Mouse (Mus musculus) limb, embryonic 15.5 days (tissue): ENCODE measurements around the gene Slc43a3. TPM values are rescaled to one million over a fixed set of nuclear protein-coding genes. Genes with fewer than 3 reads are reported as not detected.
"Not testable (repeated sequence)": the region's sequence is repeated elsewhere in the genome, so short reads cannot be mapped to it uniquely, and the experiment has no call there.

ENCODE experiments used
- ATAC-seq: fragments of 200-750 bp; cut with Nextera tagmentation; 2 replicates; pipeline ENCODE4 v1.8.0; 2017; ENCODE audit warnings: low read depth, moderate TSS enrichment; ENCODE audit not compliant: insufficient number of reproducible peaks, low FRiP score, low TSS enrichment
- H3K27ac ChIP-seq: fragments of 300-500 bp; sonication (generic); 2 replicates; pipeline ENCODE4 v1.5.1; 2015; ENCODE audit warnings: moderate library complexity, mild to moderate bottlenecking, inconsistent platforms
- H3K27me3 ChIP-seq: fragments of 300-500 bp; sonication (generic); 2 replicates; pipeline ENCODE4 v1.6.1; 2015; ENCODE audit warnings: inconsistent platforms
- H3K36me3 ChIP-seq: fragments of 300-500 bp; sonication (generic); 2 replicates; pipeline ENCODE4 v1.6.1; 2015; ENCODE audit warnings: inconsistent platforms
- H3K4me1 ChIP-seq: fragments of 300-500 bp; sonication (generic); 2 replicates; pipeline ENCODE4 v1.6.1; 2015; ENCODE audit warnings: inconsistent platforms
- H3K4me2 ChIP-seq: fragments of 300-500 bp; sonication (generic); 2 replicates; pipeline ENCODE4 v1.6.1; 2015; ENCODE audit warnings: mild to moderate bottlenecking, inconsistent platforms
- H3K4me3 ChIP-seq: fragments of 300-500 bp; sonication (generic); 2 replicates; pipeline ENCODE4 v1.5.1; 2015; ENCODE audit warnings: mild to moderate bottlenecking, inconsistent platforms
- H3K9ac ChIP-seq: fragments of 300-500 bp; sonication (generic); 2 replicates; pipeline ENCODE4 v1.6.1; 2015; ENCODE audit warnings: inconsistent platforms
- H3K9me3 ChIP-seq: fragments of 300-500 bp; sonication (generic); 2 replicates; pipeline ENCODE4 v1.6.1; 2016; ENCODE audit warnings: inconsistent platforms
- WGBS: fragments of 180-500 bp; shearing (Covaris S2); methylation state at CpG from one replicate; pipeline ENCODE4 v1.1.7; 2015; 5-methylcytosine and 5-hydroxymethylcytosine counted together
- polyA plus RNA-seq: library from polyadenylated mRNA; unstranded; fragments of >200 nt; fragmentation: Nextera tagmentation; extraction: Ambion mirVana; gene quantifications from 2 replicates; pipeline ENCODE4 v1.2.1, GENCODE M21; 2015

The Slc43a3 gene
- polyA plus RNA-seq, result 32.4 and 36.2 TPM in 2 replicates

DNA sequence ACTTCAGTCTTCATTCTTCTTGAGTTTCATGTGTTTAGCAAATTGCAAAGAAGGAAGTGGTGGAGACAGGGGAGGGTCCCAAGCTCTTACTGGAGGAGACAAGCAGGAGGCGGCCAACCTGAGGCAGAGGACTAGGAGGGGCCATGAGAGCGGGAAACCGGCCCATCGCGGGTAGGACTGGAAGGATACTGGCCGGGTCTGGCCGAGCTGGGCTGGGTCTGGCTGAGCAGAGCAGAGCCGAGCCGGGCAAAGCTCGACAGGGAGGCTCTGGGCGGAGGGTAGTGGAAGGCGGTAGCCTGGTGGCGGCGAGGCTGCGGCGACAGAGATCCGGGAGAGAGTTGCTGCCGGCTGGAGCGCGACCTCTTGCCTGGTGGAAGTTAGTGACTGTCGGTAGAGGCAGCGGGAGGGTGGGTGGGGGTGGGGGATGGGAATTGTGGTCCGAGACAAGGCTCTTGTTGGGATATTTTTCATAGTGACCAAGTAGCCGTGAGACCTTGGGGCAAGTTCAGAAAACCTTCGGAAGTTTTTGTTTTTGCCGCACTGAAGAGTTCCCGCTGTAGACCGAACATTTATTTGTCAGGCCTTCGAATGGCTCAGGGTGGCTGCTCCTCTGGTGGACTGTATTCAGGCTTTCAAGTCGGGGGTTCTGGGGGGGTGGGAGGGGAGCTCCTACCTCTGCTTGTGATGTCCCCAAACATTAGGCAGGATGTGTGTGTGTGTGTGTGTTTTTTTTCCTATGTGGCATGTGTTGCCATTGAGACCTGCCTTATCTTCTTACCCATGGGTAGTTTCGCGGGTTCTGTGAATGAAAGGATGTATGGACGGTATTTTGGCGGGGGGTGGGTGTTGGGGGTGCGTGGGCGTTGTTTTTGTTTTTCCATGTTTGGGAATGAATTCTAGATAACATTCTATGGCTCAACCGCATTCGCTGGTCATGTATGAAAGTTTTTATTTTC is at the start of gene Slc43a3:
Slc43a3 (plus strand) TSS at position 106 of the 956 bp plus-strand sequence.
- Histone ChIP-seq H3K4me3 (peak within 1 kb of the TSS; percentile 48), H3K27ac (peak within 1 kb of the TSS; percentile 75), H3K36me3 (0 out of 2 replicates have a peak, but pooled peaks cover 2% of the 10 kb centered on the region), H3K9me3 (no peaks in the 10 kb centered on the region), H3K9ac (peak within 1 kb of the TSS; percentile 57), H3K4me2 (peak within 1 kb of the TSS; percentile 53), H3K4me1 (peaks cover 16% of the 10 kb centered on the region), H3K27me3 (no peaks in the 10 kb centered on the region)
- 19% methylated on average over 37 of the region's 38 CpGs for WGBS
- peak; percentile 91 for ATAC-seq

DNA sequence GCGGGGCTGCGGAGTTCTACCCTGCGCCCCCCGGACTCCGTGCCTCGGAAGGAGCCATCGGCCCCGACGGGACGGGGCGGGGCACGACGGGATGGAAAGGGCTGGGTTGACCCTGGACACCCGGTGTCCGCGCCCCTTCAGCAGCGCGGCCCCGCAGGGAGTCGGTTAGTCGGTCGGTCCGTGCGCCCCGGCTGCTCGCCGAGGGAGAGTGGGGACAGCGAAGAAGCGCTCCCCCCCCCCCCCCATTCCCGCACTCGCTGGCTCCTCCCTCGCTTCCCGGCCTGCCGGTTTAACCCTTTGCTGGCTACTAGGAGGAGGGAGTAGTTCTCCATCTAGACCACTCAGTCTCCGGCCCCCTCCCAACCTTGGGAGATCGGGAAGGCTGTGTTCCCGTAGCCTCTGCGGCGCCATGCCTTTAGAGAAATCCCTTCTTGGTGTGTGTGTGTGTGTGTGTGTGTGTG is 49.5 kb upstream of the Slc43a3 start:
- no peaks in the 10 kb centered on the region for H3K36me3 ChIP-seq
- 0 out of 2 replicates have a peak overlapping the region, but pooled peaks have one; percentile 37 for H3K9ac ChIP-seq
- peak overlapping the region; percentile 84 for H3K4me2 ChIP-seq
- under 1% methylated on average over 32 of the region's 39 CpGs for WGBS
- ATAC-seq, result no peak
- H3K9me3 ChIP-seq, result no peaks in the 10 kb centered on the region
- H3K4me1 ChIP-seq, result peaks cover 56% of the 10 kb centered on the region
- peak overlapping the region; percentile 57 for H3K4me3 ChIP-seq
- H3K27me3 ChIP-seq, result peaks cover 95% of the 10 kb centered on the region
- H3K27ac ChIP-seq, result no peak overlapping the region

GRCm38 (mm10) chr2:84887411-84888271 is 48.7 kb upstream of the Slc43a3 start:
- Histone ChIP-seq H3K9me3 (no peaks in the 10 kb centered on the region), H3K9ac (0 out of 2 replicates have a peak overlapping the region, but pooled peaks have one; percentile 7), H3K4me2 (peak overlapping the region; percentile 84), H3K27me3 (peaks cover 89% of the 10 kb centered on the region), H3K36me3 (no peaks in the 10 kb centered on the region), H3K4me1 (peaks cover 54% of the 10 kb centered on the region), H3K27ac (no peak overlapping the region), H3K4me3 (peak overlapping the region; percentile 57)
- WGBS, result 1% methylated on average over 58 of the region's 58 CpGs
- ATAC-seq, result no peak

GRCm38 (mm10) chr2:84888657-84889315 is 47.6 kb upstream of the Slc43a3 start:
- Histone ChIP-seq H3K4me3 (peak overlapping the region; percentile 25), H3K9ac (no peak overlapping the region), H3K9me3 (no peaks in the 10 kb centered on the region), H3K4me1 (peaks cover 43% of the 10 kb centered on the region), H3K4me2 (peak overlapping the region; percentile 40), H3K27ac (no peak overlapping the region), H3K36me3 (no peaks in the 10 kb centered on the region), H3K27me3 (peaks cover 83% of the 10 kb centered on the region)
- WGBS, result 2% methylated on average over 28 of the region's 28 CpGs
- no peak for ATAC-seq

DNA sequence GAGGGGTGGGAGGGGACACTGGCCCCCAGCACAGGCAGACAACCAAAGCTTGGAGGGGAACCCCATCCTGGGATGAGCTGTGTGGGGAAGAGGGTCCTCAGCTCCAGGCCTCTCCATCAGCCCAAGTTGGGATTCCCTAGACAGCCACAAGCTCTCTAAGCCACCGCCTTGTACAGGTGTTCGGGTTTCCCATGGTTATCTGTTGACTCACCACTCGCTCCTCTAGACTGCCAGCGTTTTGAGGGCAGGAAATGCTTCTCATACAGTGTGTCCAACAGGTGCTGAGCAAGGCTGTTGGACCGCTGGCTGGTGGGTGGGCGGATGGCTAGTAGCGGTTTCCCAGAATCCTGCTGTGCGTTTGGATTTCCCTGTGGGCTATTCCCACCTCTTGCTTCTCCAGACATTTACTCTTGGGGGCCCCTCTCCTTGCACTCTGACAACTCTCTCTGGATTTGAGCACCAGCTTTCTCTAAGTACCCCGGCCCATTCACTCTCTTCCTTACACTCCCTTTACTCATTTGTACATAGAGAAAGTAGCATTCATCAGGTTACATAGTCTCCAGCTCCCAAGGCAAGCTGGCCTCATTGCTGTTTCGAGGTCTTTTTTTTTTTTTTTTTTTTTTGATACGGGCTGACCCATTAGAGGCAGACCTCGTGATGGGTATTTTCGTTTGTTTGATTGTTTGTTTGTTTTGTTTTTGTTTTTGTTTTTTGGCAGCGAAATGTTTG is 46.9 kb upstream of the Slc43a3 start:
- H3K36me3 ChIP-seq, result no peaks in the 10 kb centered on the region
- H3K27ac ChIP-seq, result no peak overlapping the region
- H3K9me3 ChIP-seq, result no peaks in the 10 kb centered on the region
- peak overlapping the region; percentile 25 for H3K4me3 ChIP-seq
- H3K4me1 ChIP-seq, result peaks cover 42% of the 10 kb centered on the region
- H3K27me3 ChIP-seq, result peaks cover 76% of the 10 kb centered on the region
- peak overlapping the region; percentile 40 for H3K4me2 ChIP-seq
- no peak for ATAC-seq
- no peak overlapping the region for H3K9ac ChIP-seq
- 11% methylated on average over 14 of the region's 14 CpGs for WGBS

- ATAC-seq, result no peak
- Histone ChIP-seq H3K4me1 (peaks cover 42% of the 10 kb centered on the region), H3K4me3 (no peak overlapping the region), H3K36me3 (no peaks in the 10 kb centered on the region), H3K27me3 (peaks cover 71% of the 10 kb centered on the region), H3K27ac (no peak overlapping the region), H3K9me3 (no peaks in the 10 kb centered on the region), H3K4me2 (no peak overlapping the region), H3K9ac (no peak overlapping the region)
- WGBS, result 1% methylated on average over 5 of the region's 5 CpGs
These were observed 46.4 kb upstream of the Slc43a3 start for GRCm38 (mm10) chr2:84890045-84890340.

DNA sequence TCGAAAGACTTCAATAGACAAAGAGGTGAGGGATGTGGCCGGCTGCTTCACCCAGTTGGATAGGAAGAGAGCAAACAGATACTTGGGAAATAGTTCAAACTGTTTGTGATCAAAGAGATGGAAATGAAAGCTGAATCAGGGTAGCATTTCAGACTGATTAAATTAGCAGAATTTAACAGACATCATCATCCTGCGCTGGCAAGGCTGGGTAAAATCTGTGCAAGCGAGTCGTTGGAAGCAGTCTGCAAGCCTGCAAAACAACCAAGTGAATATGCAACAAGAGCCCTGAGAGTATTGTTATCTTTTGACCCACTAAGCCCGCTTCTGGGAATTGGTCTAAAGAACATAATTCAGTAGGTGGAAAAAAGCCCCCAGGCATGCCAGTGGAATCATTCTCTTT is 43.0 kb upstream of the Slc43a3 start:
- Histone ChIP-seq H3K4me3 (no peak overlapping the region), H3K27ac (no peak overlapping the region), H3K4me1 (peaks cover 13% of the 10 kb centered on the region), H3K27me3 (peaks cover 38% of the 10 kb centered on the region), H3K9me3 (no peaks in the 10 kb centered on the region), H3K36me3 (no peaks in the 10 kb centered on the region), H3K4me2 (no peak overlapping the region), H3K9ac (no peak overlapping the region)
- WGBS, result 43% methylated on average over 6 of the region's 6 CpGs
- ATAC-seq, result no peak

GRCm38 (mm10) chr2:84895495-84896198 is 40.7 kb upstream of the Slc43a3 start:
- 39% methylated on average over 4 of the region's 4 CpGs for WGBS

DNA sequence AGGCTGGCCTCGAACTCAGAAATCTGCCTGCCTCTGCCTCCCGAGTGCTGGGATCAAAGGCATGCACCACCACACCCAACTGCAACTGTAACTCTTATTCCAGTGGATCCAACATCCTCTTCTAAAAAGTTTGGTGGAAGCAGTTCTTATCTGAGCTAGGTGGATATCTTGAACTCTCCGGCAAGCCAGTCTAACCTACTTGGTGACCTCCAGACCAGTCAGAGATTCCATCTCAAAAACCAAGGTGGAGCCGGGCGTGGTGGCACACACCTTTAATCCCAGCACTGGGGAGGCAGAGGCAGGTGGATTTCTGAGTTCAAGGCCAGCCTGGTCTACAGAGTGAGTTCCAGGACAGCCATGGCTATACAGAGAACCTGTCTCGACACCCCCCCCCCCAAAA is 39.7 kb upstream of the Slc43a3 start:
- not testable (repeated sequence) for H3K4me1 ChIP-seq, H3K36me3 ChIP-seq, H3K4me3 ChIP-seq, H3K9ac ChIP-seq, H3K9me3 ChIP-seq, ATAC-seq, H3K27me3 ChIP-seq, H3K4me2 ChIP-seq, H3K27ac ChIP-seq
- 93% methylated on average over 6 of the region's 6 CpGs for WGBS

More at GRCm38 (mm10) chr2:84895495-84896198, 40.7 kb upstream of the Slc43a3 start:
- Histone ChIP-seq H3K27me3 (peaks cover 20% of the 10 kb centered on the region), H3K9me3 (no peaks in the 10 kb centered on the region), H3K4me2 (no peak overlapping the region), H3K4me3 (no peak overlapping the region), H3K9ac (no peak overlapping the region), H3K36me3 (no peaks in the 10 kb centered on the region), H3K27ac (no peak overlapping the region), H3K4me1 (no peaks in the 10 kb centered on the region)
- no peak for ATAC-seq

GRCm38 (mm10) chr2:84912722-84913121 is 23.7 kb upstream of the Slc43a3 start:
- Histone ChIP-seq H3K4me1 (peaks cover 4% of the 10 kb centered on the region; the same call in 1 of the 2 replicates), H3K4me3 (no peak overlapping the region), H3K9ac (no peak overlapping the region), H3K27me3 (no peaks in the 10 kb centered on the region), H3K4me2 (no peak overlapping the region), H3K27ac (no peak overlapping the region), H3K9me3 (no peaks in the 10 kb centered on the region), H3K36me3 (no peaks in the 10 kb centered on the region)
- 57% methylated on average over 3 of the region's 3 CpGs for WGBS
- ATAC-seq, result no peak
